Mouse (Mus musculus): ENCODE measurements around the gene Cbln4. TPM values are rescaled to one million over a fixed set of nuclear protein-coding genes. Genes with fewer than 3 reads are reported as not detected.

Cbln4 gene
- total and polyA plus RNA-seq, 3 experiments = not detected

DNA sequence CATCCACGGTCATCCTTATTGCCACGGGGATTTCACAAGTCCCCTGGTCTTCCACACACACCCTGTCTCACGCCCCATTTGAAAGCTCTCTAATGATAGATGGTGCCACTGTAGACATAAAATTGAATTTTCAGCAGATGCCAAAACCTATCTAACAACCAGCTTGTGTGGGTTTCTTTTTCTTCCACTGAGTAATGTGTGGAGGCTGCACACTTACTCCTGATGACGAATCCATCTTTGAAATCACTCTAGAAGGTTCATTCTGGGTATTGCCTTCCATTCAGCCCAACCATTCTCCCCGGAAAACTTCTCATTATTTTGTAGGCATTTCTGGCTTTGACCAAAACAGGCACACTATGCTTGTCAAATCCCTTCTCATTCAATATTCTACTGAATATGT, 33.0 kb upstream of the Cbln4 start:
- no peak overlapping the region for H3K4me2 ChIP-seq (ENCODE audit: insufficient read depth, low read depth, poor library complexity, severe bottlenecking)
- H3K79me2 ChIP-seq (replicated peaks; ENCODE audit: control insufficient read depth, extremely low read depth, insufficient read depth, poor library complexity, severe bottlenecking) = no peaks in the 10 kb centered on the region
- H3K27me3 ChIP-seq (replicated peaks) = no peaks in the 10 kb centered on the region
- no peak overlapping the region for H3K4me3 ChIP-seq (replicated peaks in 1 of 3; ENCODE audit: low read depth in 2 of 3, low read length in 2 of 3, poor library complexity in 1 of 3)
- dilution Hi-C loops (cut with MboI; ENCODE audit: extremely low pct_ligation_motif_present, extremely low pct_unique_long_range_greater_than_20kb, low sequenced_read_pairs) (no loop called here), in situ Hi-C loops (cut with MboI; ENCODE audit: low pct_ligation_motif_present, low pct_unique_long_range_greater_than_20kb, low sequenced_read_pairs) (no loop called here)
- H3K9ac ChIP-seq (ENCODE audit: insufficient read depth, low read depth) = no peak overlapping the region
- no peak for TF ChIP-seq MAX (IDR thresholded peaks at IDR 0.05; ENCODE audit: low read length)
- TF ChIP-seq USF1 (IDR thresholded peaks at IDR 0.05; ENCODE audit: low read depth, low read length) = no peak
- TF ChIP-seq MYC (IDR thresholded peaks at IDR 0.05; ENCODE audit: low read depth, low read length) = no peak
- TF ChIP-seq ZNF384 (IDR thresholded peaks at IDR 0.05; ENCODE audit: low read depth, low read length) = no peak
- TF ChIP-seq USF2 (conservative IDR thresholded peaks at IDR 0.05; ENCODE audit: low read depth, low read length) = no peak
- TF ChIP-seq RCOR1 (conservative IDR thresholded peaks at IDR 0.05; ENCODE audit: low read depth, low read length) = no peak
- no peak for TF ChIP-seq ETS1 (conservative IDR thresholded peaks at IDR 0.05; ENCODE audit: low read depth, low read length)
- no peak for TF ChIP-seq CHD1 (IDR thresholded peaks at IDR 0.05; ENCODE audit: low read depth, low read length)
- TF ChIP-seq NELFE (IDR thresholded peaks at IDR 0.05; ENCODE audit: low read depth, low read length) = no peak
- no peak for TF ChIP-seq KAT2A (IDR thresholded peaks at IDR 0.05; ENCODE audit: insufficient replicate concordance, low read length)
- no peak for TF ChIP-seq HCFC1 (IDR thresholded peaks at IDR 0.05; ENCODE audit: low read depth, low read length)
- TF ChIP-seq IRF4 (IDR thresholded peaks at IDR 0.05; ENCODE audit: low read depth, low read length) = no peak
- no peak for TF ChIP-seq ELF1 (IDR thresholded peaks at IDR 0.05; ENCODE audit: low read depth, low read length)
- TF ChIP-seq SMC3 (IDR thresholded peaks at IDR 0.05; ENCODE audit: low read depth, low read length) = no peak
- no peak for TF ChIP-seq ZKSCAN1 (IDR thresholded peaks at IDR 0.05; ENCODE audit: borderline replicate concordance, low read depth, low read length)
- no peak for TF ChIP-seq POLR2A (IDR thresholded peaks at IDR 0.05; ENCODE audit: low read depth, low read length)
- H3K36me3 ChIP-seq (replicated peaks in 1 of 2; ENCODE audit: control insufficient read depth in 1 of 2, insufficient read depth in 1 of 2, low read length in 1 of 2) = no peaks in the 10 kb centered on the region
- H3K9me3 ChIP-seq (replicated peaks; ENCODE audit: low read length) = peaks cover 85% of the 10 kb centered on the region
- no peaks in the 10 kb centered on the region for H3K4me1 ChIP-seq (ENCODE audit: control insufficient read depth in 1 of 2, insufficient read depth in 2 of 2)
- DNase-seq (ENCODE audit: extremely low read depth) = no peak
- H3K27ac ChIP-seq (ENCODE audit: insufficient read depth, low read depth) = no peak overlapping the region

DNA sequence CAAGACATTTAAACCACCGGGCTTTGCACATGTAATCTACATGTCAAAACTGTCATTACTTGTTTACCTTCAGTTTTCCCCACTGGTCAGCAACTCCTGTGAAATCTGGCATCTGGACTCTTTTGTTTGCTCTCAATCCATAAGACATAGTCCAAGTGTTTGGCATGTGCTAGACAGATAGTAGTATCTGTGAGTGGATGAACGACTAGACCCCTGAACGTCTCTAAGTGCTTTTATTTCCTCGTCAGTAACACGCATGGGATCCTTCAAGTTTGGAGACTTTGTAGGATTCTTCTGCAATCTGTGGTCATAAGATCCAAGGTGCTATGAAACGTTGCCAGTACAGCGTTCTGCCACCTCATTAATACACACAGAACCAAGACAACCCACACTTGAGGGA, 19.6 kb upstream of the Cbln4 start:
- no peak for TF ChIP-seq ETS1 (conservative IDR thresholded peaks at IDR 0.05; ENCODE audit: low read depth, low read length)
- no peak for TF ChIP-seq USF1 (IDR thresholded peaks at IDR 0.05; ENCODE audit: low read depth, low read length)
- no peak for TF ChIP-seq ZMIZ1 (IDR thresholded peaks at IDR 0.05; ENCODE audit: low read depth, low read length)
- no peak for TF ChIP-seq NELFE (IDR thresholded peaks at IDR 0.05; ENCODE audit: low read depth, low read length)
- no peak for TF ChIP-seq ZKSCAN1 (IDR thresholded peaks at IDR 0.05; ENCODE audit: borderline replicate concordance, low read depth, low read length)
- no peaks in the 10 kb centered on the region for H3K27me3 ChIP-seq (replicated peaks)
- H3K9me3 ChIP-seq (replicated peaks; ENCODE audit: low read length) = peaks cover 77% of the 10 kb centered on the region
- no peak overlapping the region for H3K27ac ChIP-seq (ENCODE audit: insufficient read depth, low read depth)
- peaks cover 0 to 3% of the 10 kb centered on the region in 2 experiments for H3K36me3 ChIP-seq (replicated peaks in 1 of 2; ENCODE audit: control insufficient read depth in 1 of 2, insufficient read depth in 1 of 2, low read length in 1 of 2)
- no peaks in the 10 kb centered on the region for H3K4me1 ChIP-seq (ENCODE audit: control insufficient read depth in 1 of 2, insufficient read depth in 2 of 2)
- H3K79me2 ChIP-seq (replicated peaks; ENCODE audit: control insufficient read depth, extremely low read depth, insufficient read depth, poor library complexity, severe bottlenecking) = no peaks in the 10 kb centered on the region
- dilution Hi-C loops (cut with MboI; ENCODE audit: extremely low pct_ligation_motif_present, extremely low pct_unique_long_range_greater_than_20kb, low sequenced_read_pairs) (no loop called here), in situ Hi-C loops (cut with MboI; ENCODE audit: low pct_ligation_motif_present, low pct_unique_long_range_greater_than_20kb, low sequenced_read_pairs) (no loop called here)
- H3K4me2 ChIP-seq (ENCODE audit: insufficient read depth, low read depth, poor library complexity, severe bottlenecking) = no peak overlapping the region
- DNase-seq (ENCODE audit: extremely low read depth) = no peak
- H3K9ac ChIP-seq (ENCODE audit: insufficient read depth, low read depth) = no peak overlapping the region
- no peak overlapping the region for H3K4me3 ChIP-seq (replicated peaks in 1 of 3; ENCODE audit: low read depth in 2 of 3, low read length in 2 of 3, poor library complexity in 1 of 3)
